Mouse (Mus musculus) skeletal muscle tissue, adult 2 months (tissue): ENCODE measurements at regions not wholly inside any gene's neighbourhood (a gene's known extent, or its start where the extent isn't known, plus 50 kb on each side); places are given as distances from the start of the nearest gene placed in this dataset.
A peak's percentile ranks its signal among the peaks of the same experiment; 100 is the strongest.

Experiments used
- DNase-seq: peaks from one replicate; pipeline ENCODE4 v3.0.0-alpha.2; 2012; ENCODE audit warnings: low read depth, low spot score

DNA sequence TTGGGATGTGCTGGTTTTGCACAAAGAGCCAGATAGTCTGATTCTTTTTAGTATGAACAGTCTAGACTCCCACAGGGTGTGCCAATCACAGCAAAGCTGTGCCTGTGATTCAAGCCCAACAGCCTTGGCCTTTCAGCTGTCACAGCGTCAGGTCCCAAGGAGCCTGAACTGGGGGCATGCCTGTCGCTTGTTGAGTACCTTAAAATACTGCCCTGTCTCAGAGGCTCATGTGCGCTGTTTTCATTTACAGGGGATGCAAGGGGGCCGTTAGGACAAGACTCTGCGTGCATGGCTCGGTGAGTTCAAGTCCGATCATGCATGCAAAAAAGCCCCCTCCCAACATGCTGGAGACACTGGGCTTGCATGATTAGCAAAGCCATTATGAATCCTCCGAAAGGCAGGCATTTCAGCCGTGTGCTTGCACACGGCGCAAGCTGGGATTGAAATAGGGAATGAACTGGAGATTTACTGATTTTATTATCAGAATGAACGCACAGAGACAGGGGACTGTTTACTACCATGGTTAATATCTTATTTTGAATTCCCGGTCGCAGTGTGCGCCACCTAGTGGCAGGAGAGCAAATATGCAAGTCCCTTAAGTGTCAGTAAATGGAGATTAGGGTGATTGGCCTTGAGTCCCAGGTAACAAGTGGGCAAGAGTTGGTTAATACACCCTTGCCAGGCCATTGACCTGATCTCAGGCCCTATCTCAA, 332.8 kb upstream of the Camk1g start:
- DNase-seq = peak; percentile 32

DNA sequence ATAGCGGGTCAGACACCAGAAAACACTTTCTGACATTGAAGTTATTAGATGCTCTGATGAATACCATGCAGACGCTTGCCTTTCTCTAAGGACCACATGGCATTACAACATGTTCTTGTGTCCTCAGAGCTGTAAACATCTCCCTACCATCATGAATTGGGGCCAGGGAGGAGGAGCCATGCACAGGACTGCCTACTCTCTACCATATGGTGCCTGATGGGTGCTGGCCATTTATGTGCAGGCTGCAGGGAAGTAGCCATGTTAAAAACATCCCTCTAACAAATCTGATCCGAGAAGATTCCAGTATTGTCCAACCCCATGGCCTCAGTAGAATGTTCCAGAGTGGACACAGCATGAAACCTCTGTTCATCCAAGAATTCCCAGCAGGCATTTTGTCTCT, 330.1 kb upstream of the Camk1g start:
- DNase-seq = no peak

- peak; percentile 21 for DNase-seq
Measured at GRCm38 (mm10) chr1:193698603-193699266, 328.6 kb upstream of the Camk1g start.

- no peak for DNase-seq
Measured at GRCm38 (mm10) chr1:193697857-193698256, 327.8 kb upstream of the Camk1g start.

DNA sequence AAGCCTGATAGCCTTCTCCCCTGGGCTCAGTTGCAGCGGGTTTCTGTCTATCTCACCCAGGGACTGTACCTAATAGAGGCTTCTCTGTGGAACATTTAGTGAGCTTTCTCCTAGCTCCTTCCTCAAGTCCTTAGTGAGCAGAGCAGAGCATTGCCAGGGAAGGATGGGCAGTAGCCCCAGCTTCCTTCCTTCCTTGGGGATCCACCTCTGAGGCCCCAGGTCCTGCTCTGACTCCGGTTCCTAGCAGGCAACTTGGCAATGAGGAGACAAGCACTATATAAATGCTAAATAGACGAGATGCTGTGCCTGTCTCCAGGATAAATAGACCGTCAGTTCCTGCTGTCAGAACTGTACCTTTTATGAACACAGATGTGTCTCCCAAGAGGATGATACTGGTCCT, 326.9 kb upstream of the Camk1g start:
- DNase-seq = no peak

- no peak for DNase-seq
Measured at GRCm38 (mm10) chr1:193692991-193693390, 322.9 kb upstream of the Camk1g start.

DNA sequence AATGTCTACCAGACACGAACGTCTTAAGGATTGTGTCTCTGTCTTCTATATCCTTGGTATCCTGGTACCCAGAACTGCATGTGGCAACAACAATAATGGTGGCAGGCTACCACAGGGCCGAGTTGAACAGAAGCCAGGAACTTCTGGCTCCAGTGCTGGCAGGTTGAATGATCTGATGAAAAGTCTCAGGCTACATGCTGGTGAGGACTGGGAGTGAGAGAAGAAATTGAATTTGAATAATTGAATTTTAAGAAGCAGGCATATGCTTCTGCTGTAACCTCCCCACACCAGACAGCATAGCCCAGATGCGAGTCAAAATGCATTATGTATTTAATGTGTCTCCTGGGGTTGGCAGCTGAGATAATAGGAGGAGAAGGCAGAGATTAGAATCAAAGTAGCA, 319.5 kb upstream of the Camk1g start:
- DNase-seq = no peak

DNA sequence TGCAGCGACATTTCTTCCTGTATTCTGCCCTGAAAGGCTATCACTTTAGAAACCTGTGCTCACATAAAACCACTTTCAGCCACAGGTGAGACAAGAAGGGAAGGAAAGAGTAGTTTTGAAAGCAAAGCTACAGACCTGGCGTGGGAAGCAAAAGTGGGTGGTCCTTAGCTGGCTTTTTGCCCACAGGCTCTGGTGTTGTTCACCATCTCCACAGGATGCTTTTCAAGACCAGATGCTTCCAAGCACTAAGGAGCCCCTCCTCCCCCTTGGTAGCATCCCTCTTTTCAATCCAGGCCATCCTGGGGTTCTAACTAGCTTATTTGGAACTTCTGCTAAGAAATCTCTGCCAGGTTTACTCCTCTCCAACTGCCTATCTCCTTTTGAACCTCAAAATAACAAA, 312.8 kb upstream of the Camk1g start:
- no peak for DNase-seq

DNA sequence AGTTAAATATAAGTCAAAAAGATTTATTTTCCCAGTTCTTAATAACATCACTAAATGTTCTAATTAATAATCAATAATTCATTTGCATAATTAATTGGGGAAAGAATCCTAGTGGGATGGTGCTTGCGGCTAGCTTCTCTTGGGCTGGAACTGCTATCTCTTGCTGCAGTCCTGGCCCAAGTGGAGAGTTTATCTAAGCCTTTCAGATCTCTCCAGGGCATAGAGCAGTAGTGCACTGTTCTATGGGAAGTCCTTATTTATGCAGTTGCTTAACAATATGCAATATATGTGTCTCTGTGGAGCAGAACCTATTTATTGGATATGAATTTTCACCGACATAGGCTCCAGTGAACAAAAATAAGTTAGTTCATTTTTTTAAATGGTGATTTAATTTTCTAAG, 308.4 kb upstream of the Camk1g start:
- no peak for DNase-seq

DNA sequence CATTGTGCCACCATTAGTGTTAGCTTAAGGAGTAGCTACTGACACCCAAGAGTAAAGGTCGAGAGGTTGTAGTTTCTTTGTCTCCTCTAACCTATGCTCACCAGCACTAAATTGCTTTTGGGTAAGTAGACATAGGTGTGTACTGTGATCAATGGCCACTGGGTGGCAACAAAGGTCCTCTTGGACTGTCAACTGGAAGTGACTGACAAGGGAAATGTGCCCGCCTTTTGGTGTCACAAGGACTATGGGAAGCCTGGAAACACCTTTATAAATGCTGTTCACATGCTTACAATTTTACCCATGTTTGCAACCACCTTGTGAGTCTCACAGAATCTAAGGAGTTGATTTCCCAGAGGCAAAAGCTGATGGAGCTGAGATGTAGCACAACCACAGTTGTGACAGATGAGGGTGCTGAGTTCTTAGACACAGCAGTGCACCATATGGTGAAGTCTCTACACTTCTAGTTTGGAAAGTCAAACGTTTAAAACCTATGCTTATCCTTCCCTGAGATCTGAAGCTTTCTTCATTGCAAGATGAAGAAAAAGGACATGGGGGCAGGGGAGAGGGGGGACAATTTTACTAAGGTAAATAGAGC, 303.2 kb upstream of the Camk1g start:
- DNase-seq = no peak

GRCm38 (mm10) chr1:193672681-193673080, 302.6 kb upstream of the Camk1g start:
- no peak for DNase-seq

DNA sequence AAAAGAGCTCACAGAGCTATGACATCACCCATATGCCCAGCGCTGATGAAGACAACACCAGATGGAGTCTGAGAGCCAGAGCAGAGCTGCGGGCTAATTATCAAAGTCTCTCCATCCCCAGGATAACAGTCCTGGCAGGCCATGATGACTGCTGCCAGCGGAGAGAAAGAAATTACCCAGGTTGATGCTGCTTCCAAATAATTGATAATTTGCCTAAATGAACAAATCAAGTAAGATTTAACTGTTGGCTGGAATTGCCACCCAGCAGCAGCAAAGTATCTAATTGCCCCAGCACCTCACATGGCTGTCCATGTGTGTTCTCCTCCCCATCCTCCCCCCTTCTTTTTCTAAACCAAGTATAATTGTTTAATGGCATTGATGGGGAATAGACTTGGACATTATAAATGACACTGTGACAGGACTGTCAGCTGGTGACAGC, 301.7 kb upstream of the Camk1g start:
- no peak for DNase-seq

- no peak for DNase-seq
Measured at GRCm38 (mm10) chr1:193671046-193671445, 300.9 kb upstream of the Camk1g start.

DNA sequence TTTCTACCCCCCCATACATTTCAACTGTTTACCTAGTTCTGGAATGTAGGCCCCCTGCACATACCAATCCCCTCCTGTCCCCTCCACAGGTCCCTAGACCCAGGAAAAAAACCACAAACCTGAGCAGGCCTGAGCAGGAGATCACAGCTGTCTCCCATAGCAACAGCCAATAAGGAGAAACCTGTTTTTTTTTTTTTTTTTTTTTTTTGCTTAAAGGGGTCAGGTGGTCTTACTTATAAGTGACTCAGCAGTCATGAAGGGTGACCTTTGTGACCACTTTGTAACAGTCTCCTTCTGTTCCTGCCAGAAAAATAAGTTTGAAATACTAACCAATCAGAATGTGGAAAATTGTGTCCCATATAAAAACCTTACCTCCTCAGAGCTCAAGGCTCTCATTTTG, 299.9 kb upstream of the Camk1g start:
- no peak for DNase-seq

- DNase-seq = peak; percentile 12
Measured at GRCm38 (mm10) chr1:193668841-193669240, 298.7 kb upstream of the Camk1g start.

- DNase-seq = no peak
Measured at GRCm38 (mm10) chr1:193665854-193666253, 295.8 kb upstream of the Camk1g start.

GRCm38 (mm10) chr1:193664569-193664968, 294.5 kb upstream of the Camk1g start:
- DNase-seq = no peak

- DNase-seq = no peak
Measured at GRCm38 (mm10) chr1:193663587-193663986, 293.5 kb upstream of the Camk1g start.

GRCm38 (mm10) chr1:193662166-193662890, 292.2 kb upstream of the Camk1g start:
- DNase-seq = no peak

DNA sequence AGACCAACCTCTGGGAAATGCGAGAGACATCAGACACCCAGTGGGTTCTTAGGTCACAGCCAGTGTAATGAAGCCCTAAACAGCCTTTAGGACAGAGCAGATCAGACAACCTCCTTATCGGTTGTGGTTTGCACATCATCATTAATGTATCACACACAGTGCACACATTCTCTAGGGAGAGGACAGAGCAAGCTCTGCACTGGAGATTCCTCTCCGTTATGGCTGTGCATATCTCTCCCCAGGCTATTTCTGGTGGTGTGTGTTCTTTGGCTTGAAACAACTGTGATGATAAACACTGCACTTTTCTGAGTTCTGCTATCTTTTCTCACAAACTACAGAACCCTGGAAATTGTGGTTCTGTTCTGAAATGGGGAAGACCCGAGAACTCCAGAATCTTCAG, 291.3 kb upstream of the Camk1g start:
- DNase-seq = no peak

DNA sequence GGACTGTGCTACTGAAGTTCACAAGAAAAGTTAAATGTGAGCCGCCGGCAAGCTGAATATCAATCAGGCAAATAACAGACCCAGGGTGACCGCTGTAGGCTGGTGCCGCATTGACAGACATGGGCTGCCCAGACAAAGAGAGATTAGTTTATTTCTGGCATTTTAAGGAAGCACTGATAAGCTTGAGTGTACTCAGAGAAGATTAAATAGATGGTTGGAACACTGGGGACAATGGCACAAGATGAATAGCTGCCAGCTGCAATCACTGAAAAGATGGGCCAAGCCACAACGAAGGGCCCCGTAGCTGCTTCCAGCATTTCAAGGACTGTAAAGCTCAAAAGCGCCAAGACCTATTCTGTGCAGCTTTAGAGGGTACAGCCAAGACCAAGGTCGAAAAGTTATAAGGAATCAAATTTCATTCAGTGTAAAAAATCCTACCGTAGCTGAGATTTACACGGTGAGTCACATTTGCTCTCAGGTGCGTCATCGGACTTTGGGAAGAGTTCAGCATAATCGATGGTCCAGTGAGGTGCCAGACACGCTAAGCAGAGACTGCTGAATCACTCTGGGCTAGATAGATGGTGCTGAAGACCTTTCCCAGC, 285.1 kb upstream of the Camk1g start:
- DNase-seq = no peak

DNA sequence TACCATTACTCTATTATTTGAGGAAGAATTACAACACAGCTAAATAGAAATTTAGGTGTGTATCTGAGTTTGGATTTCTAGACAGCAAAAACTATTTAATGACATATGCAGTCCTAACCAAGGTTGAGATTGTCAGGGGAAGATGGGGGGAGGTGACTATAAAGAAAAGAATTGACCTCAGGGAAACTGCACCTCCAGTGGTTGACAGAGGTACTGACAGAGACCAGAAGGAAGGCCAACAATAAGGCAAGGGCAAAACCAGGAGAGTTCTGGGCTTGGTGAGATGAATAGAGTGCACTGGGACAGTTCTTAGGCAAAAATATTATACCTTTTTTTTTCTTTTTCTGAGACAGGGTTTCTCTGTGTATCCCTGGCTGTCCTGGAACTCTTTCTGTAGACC, 280.2 kb upstream of the Camk1g start:
- no peak for DNase-seq
